ENCODE assay signal across 8 mouse cellular contexts in the genomic region with DNA sequence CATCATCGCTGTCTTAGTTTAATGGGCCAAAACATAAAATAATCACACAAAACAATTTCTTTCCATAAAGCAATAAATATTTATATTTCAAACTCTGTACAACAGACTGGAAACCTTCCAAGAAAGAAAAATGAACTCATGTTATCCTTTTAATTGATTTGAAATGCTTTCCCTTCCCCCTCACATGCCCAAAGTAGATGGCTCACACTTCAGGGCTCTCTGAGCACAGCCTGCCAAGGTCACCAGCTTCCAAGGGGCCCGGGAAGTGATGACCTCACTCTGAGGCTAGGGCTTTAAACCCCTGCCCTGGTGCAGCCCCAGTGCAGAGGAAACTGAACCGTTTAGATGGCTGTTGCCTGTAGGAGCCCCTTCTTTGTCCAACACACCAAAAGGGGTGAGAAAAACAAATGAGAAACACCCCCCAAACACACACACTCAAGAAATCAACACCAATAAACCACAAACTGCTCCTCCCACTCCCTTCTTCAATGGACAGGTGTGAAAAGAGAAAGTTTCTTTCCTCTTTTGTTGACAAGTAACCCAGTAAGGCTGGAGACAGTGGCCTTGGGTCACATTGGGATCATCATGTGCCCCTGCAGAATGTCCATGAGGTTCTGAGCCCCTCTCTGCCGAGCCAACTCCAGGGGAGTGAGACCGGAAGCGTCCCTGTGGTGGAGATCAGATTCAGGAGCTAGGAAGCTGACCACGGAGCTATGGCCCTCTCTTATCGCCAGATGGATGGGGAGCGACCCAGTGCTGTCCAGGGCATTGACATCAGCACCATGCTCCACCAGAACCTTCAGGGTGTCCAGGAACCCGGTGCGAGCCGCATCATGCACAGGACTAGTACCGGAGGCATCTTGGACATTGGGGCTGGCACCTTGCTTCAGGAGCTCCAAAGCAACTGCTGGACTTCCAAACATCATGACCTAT. TPM values are rescaled to one million over a fixed set of nuclear protein-coding genes. Genes with fewer than 3 reads are reported as not detected.
DNase-seq lines count a peak whose midpoint lies in the region; ATAC-seq and TF ChIP-seq lines count a peak whose summit lies in the region.

No protein-coding gene starts in this region.

- no peak for TF ChIP-seq CTCF in CH12.LX (conservative IDR thresholded peaks at IDR 0.05 in 1 of 2, IDR thresholded peaks at IDR 0.05 in 1 of 2; ENCODE audit: low read depth in 2 of 2, low read length in 2 of 2)
- no peak for TF ChIP-seq CTCF in midbrain, postnatal 0 days (IDR thresholded peaks at IDR 0.05)

- TF ChIP-seq EP300 in CH12.LX (IDR thresholded peaks at IDR 0.05; ENCODE audit: low read length) = no peak

- no peak for TF ChIP-seq RAD21 in CH12.LX (IDR thresholded peaks at IDR 0.05; ENCODE audit: low read depth, low read length)

- peak overlapping the region; percentile 97 for H3K27ac ChIP-seq in CH12.LX (ENCODE audit: insufficient read depth, low read depth)
- peak overlapping the region; percentile 37; the same call in 1 of the 2 replicates for H3K27ac ChIP-seq in forebrain, embryonic 11.5 days (ENCODE audit: low read depth, low read length)
- H3K27ac ChIP-seq in limb, embryonic 12.5 days = peak overlapping the region; percentile 78
- peak overlapping the region; percentile 78 for H3K27ac ChIP-seq in midbrain, postnatal 0 days (ENCODE audit: low read depth, low read length)

- H3K4me3 ChIP-seq in CH12.LX (replicated peaks in 1 of 3; ENCODE audit: low read depth in 2 of 3, low read length in 2 of 3, poor library complexity in 1 of 3) = peak overlapping the region in 1 of 3 experiments; percentile 78
- H3K4me3 ChIP-seq in forebrain, embryonic 11.5 days (ENCODE audit: low read depth, low read length) = peak overlapping the region; percentile 82
- peak overlapping the region; percentile 82 for H3K4me3 ChIP-seq in limb, embryonic 12.5 days (replicated peaks)
- H3K4me3 ChIP-seq in midbrain, postnatal 0 days (ENCODE audit: low read depth, low read length) = peak overlapping the region; percentile 54

- ATAC-seq in forebrain, embryonic 11.5 days (replicated peaks; ENCODE audit: low FRiP score) = no peak
- no peak for ATAC-seq in limb, embryonic 12.5 days (ENCODE audit: insufficient number of reproducible peaks, insufficient read depth, low FRiP score, low TSS enrichment, low read depth)
- no peak for ATAC-seq in midbrain, postnatal 0 days (ENCODE audit: low FRiP score)

- peaks cover 9 to 49% of the 10 kb centered on the region in 2 experiments for H3K4me1 ChIP-seq in CH12.LX (ENCODE audit: control insufficient read depth in 1 of 2, insufficient read depth in 2 of 2)
- H3K4me1 ChIP-seq in forebrain, embryonic 11.5 days (replicated peaks; ENCODE audit: control insufficient read depth, insufficient read depth, low read length) = peaks cover 8% of the 10 kb centered on the region
- peaks cover 26% of the 10 kb centered on the region for H3K4me1 ChIP-seq in limb, embryonic 12.5 days (replicated peaks)
- peaks cover 19% of the 10 kb centered on the region; the same call in 1 of the 2 replicates for H3K4me1 ChIP-seq in midbrain, postnatal 0 days (ENCODE audit: insufficient read depth, low read length)

- no peak overlapping the region; the same call in 1 of the 2 replicates for H3K9ac ChIP-seq in CH12.LX (ENCODE audit: insufficient read depth, low read depth)
- peak overlapping the region; percentile 50; the same call in 1 of the 2 replicates for H3K9ac ChIP-seq in forebrain, embryonic 11.5 days (ENCODE audit: low read length)
- no peak overlapping the region for H3K9ac ChIP-seq in limb, embryonic 12.5 days (replicated peaks)
- peak overlapping the region; percentile 70 for H3K9ac ChIP-seq in midbrain, postnatal 0 days (replicated peaks; ENCODE audit: low read length, poor library complexity, severe bottlenecking)

- H3K27me3 ChIP-seq in CH12.LX (replicated peaks) = peaks cover 4% of the 10 kb centered on the region
- no peaks in the 10 kb centered on the region for H3K27me3 ChIP-seq in forebrain, embryonic 11.5 days (ENCODE audit: control insufficient read depth, insufficient read depth, low read length)
- no peaks in the 10 kb centered on the region for H3K27me3 ChIP-seq in limb, embryonic 12.5 days
- no peaks in the 10 kb centered on the region for H3K27me3 ChIP-seq in midbrain, postnatal 0 days (ENCODE audit: insufficient read depth, low read length)

- in situ Hi-C loops in CH12.LX (cut with MboI; ENCODE audit: low pct_ligation_motif_present, low pct_unique_long_range_greater_than_20kb, low sequenced_read_pairs) = no loop called here

- dilution Hi-C loops in CH12.LX (cut with MboI; ENCODE audit: extremely low pct_ligation_motif_present, extremely low pct_unique_long_range_greater_than_20kb, low sequenced_read_pairs) = no loop called here

- no peaks in the 10 kb centered on the region for H3K9me3 ChIP-seq in CH12.LX (replicated peaks; ENCODE audit: low read length)
- H3K9me3 ChIP-seq in forebrain, embryonic 11.5 days (ENCODE audit: control insufficient read depth, low read length) = no peaks in the 10 kb centered on the region
- H3K9me3 ChIP-seq in limb, embryonic 12.5 days = no peaks in the 10 kb centered on the region
- no peaks in the 10 kb centered on the region for H3K9me3 ChIP-seq in midbrain, postnatal 0 days (ENCODE audit: low read length)

- WGBS in forebrain, embryonic 11.5 days = 83% methylated on average over 13 of the region's 13 CpGs
- 77% methylated on average over 13 of the region's 13 CpGs for WGBS in limb, embryonic 12.5 days
- WGBS in midbrain, postnatal 0 days = 79% methylated on average over 13 of the region's 13 CpGs

- DNase-seq in cerebellum, adult 11-12 months = peak; percentile 65
- no peak for DNase-seq in cerebellum, postnatal 4 days (ENCODE audit: low spot score in 2 of 2)
- peak; percentile 61 for DNase-seq in CH12.LX (ENCODE audit: extremely low read depth)
- DNase-seq in forebrain, embryonic 11.5 days (ENCODE audit: low spot score) = no peak
- no peak for DNase-seq in midbrain, postnatal 0 days (ENCODE audit: low spot score)
- DNase-seq in testis, postnatal 10 days (ENCODE audit: low spot score) = no peak
- DNase-seq in layer of hippocampus, adult 8-10 months (ENCODE audit: low spot score in 2 of 2) = no peak

- H3K4me2 ChIP-seq in CH12.LX (ENCODE audit: insufficient read depth, low read depth, poor library complexity, severe bottlenecking) = peak overlapping the region; percentile 18
- H3K4me2 ChIP-seq in forebrain, embryonic 11.5 days (ENCODE audit: low read depth, low read length, severe bottlenecking) = peak overlapping the region; percentile 87
- peak overlapping the region; percentile 92 for H3K4me2 ChIP-seq in limb, embryonic 12.5 days
- H3K4me2 ChIP-seq in midbrain, postnatal 0 days (ENCODE audit: low read depth, low read length, poor library complexity, severe bottlenecking) = peak overlapping the region; percentile 72

- H3K79me2 ChIP-seq in CH12.LX (replicated peaks; ENCODE audit: control insufficient read depth, extremely low read depth, insufficient read depth, poor library complexity, severe bottlenecking) = peaks cover 23% of the 10 kb centered on the region

- no peak for TF ChIP-seq POLR2A in CH12.LX (IDR thresholded peaks at IDR 0.05; ENCODE audit: low read depth, low read length)

- H3K36me3 ChIP-seq in CH12.LX (replicated peaks in 1 of 2; ENCODE audit: control insufficient read depth in 1 of 2, insufficient read depth in 1 of 2, low read length in 1 of 2) = peaks cover 18 to 29% of the 10 kb centered on the region in 2 experiments
- H3K36me3 ChIP-seq in forebrain, embryonic 11.5 days (ENCODE audit: control insufficient read depth, insufficient read depth, low read length) = peaks cover 3% of the 10 kb centered on the region; the same call in 1 of the 2 replicates
- H3K36me3 ChIP-seq in limb, embryonic 12.5 days = peaks cover 18% of the 10 kb centered on the region
- H3K36me3 ChIP-seq in midbrain, postnatal 0 days (ENCODE audit: insufficient read depth, low read length) = peaks cover 13% of the 10 kb centered on the region; the same call in 1 of the 2 replicates

RNA-seq across cellular contexts. Expression of gene Kri1, which starts 0.9 kb away (rescaled TPM):
- total RNA-seq in CH12.LX (2012; rRNA removed) (55.5 and 62.6 TPM in 2 replicates), CH12.LX (2014; rRNA removed) (28.8 and 29.0 TPM in 2 replicates)
- 57.1 and 64.9 TPM in 2 replicates for polyA plus RNA-seq in CH12.LX (2012; ENCODE audit: insufficient read length, low read depth)
- polyA plus RNA-seq in forebrain, embryonic 11.5 days (2014; fragmentation: Nextera tagmentation; extraction: Ambion mirVana) = 16.3 and 22.3 TPM in 2 replicates
- polyA plus RNA-seq in limb, embryonic 12.5 days (2016; fragmentation: Nextera tagmentation; extraction: Ambion mirVana) = 18.1 and 22.2 TPM in 2 replicates
- total RNA-seq in midbrain, postnatal 0 days (2014; rRNA removed) = 21.9 and 25.9 TPM in 2 replicates
- 11.7 and 13.0 TPM in 2 replicates for polyA plus RNA-seq in midbrain, postnatal 0 days (2015; fragmentation: Nextera tagmentation; extraction: Ambion mirVana)
- 10 to 100 TPM; 43.2 to 48.9 (median 44.5) TPM for total RNA-seq in layer of hippocampus, adult 8-10 months (2022)

RNA-seq across cellular contexts. Expression of gene Cdkn2d, which starts 2.5 kb away (rescaled TPM):
- total RNA-seq in CH12.LX (2012; rRNA removed) (9.7 and 12.6 TPM in 2 replicates), CH12.LX (2014; rRNA removed) (7.1 and 7.3 TPM in 2 replicates)
- 2.2 and 2.9 TPM in 2 replicates for polyA plus RNA-seq in CH12.LX (2012; ENCODE audit: insufficient read length, low read depth)
- polyA plus RNA-seq in forebrain, embryonic 11.5 days (2014; fragmentation: Nextera tagmentation; extraction: Ambion mirVana) = 58.6 and 60.8 TPM in 2 replicates
- polyA plus RNA-seq in limb, embryonic 12.5 days (2016; fragmentation: Nextera tagmentation; extraction: Ambion mirVana) = 46.1 and 46.9 TPM in 2 replicates
- total RNA-seq in midbrain, postnatal 0 days (2014; rRNA removed) = 93.4 and 126 TPM in 2 replicates
- polyA plus RNA-seq in midbrain, postnatal 0 days (2015; fragmentation: Nextera tagmentation; extraction: Ambion mirVana) = 141 and 146 TPM in 2 replicates
- 10 to 100 TPM; 48.8 to 61.6 (median 55.9) TPM for total RNA-seq in layer of hippocampus, adult 8-10 months (2022)

RNA-seq across cellular contexts. Expression of gene Ap1m2, which starts 23.5 kb away (rescaled TPM):
- 1.4 and 2.6 TPM in 2 replicates for total RNA-seq in CH12.LX (2012; rRNA removed)
- 0.51 TPM in 2 replicates for total RNA-seq in CH12.LX (2014; rRNA removed)
- polyA plus RNA-seq in CH12.LX (2012; ENCODE audit: insufficient read length, low read depth) = 0.29 and 0.51 TPM in 2 replicates
- polyA plus RNA-seq in forebrain, embryonic 11.5 days (2014; fragmentation: Nextera tagmentation; extraction: Ambion mirVana) = 1.4 and 2.6 TPM in 2 replicates
- 9.0 and 9.5 TPM in 2 replicates for polyA plus RNA-seq in limb, embryonic 12.5 days (2016; fragmentation: Nextera tagmentation; extraction: Ambion mirVana)
- 3.9 and 4.7 TPM in 2 replicates for total RNA-seq in midbrain, postnatal 0 days (2014; rRNA removed)
- polyA plus RNA-seq in midbrain, postnatal 0 days (2015; fragmentation: Nextera tagmentation; extraction: Ambion mirVana) = 3.1 TPM in 2 replicates
- total RNA-seq in layer of hippocampus, adult 8-10 months (2022) = 1 to 10 TPM in 3 of 4 experiments, under 1 TPM in 1; 0.35 to 2.0 (median 1.6) TPM

RNA-seq across cellular contexts. Expression of gene Atg4d, which starts 23.6 kb away (rescaled TPM):
- total RNA-seq in CH12.LX (2012; rRNA removed) (13.5 and 14.3 TPM in 2 replicates), CH12.LX (2014; rRNA removed) (10.3 and 10.9 TPM in 2 replicates)
- polyA plus RNA-seq in CH12.LX (2012; ENCODE audit: insufficient read length, low read depth) = 7.7 and 9.4 TPM in 2 replicates
- 55.7 and 57.9 TPM in 2 replicates for polyA plus RNA-seq in forebrain, embryonic 11.5 days (2014; fragmentation: Nextera tagmentation; extraction: Ambion mirVana)
- 29.8 and 34.9 TPM in 2 replicates for polyA plus RNA-seq in limb, embryonic 12.5 days (2016; fragmentation: Nextera tagmentation; extraction: Ambion mirVana)
- total RNA-seq in midbrain, postnatal 0 days (2014; rRNA removed) = 20.3 and 26.6 TPM in 2 replicates
- 26.3 and 32.6 TPM in 2 replicates for polyA plus RNA-seq in midbrain, postnatal 0 days (2015; fragmentation: Nextera tagmentation; extraction: Ambion mirVana)
- total RNA-seq in layer of hippocampus, adult 8-10 months (2022) = 10 to 100 TPM; 37.3 to 45.0 (median 38.1) TPM

RNA-seq across cellular contexts. Expression of gene Slc44a2, which starts 31.8 kb away (rescaled TPM):
- total RNA-seq in CH12.LX (2012; rRNA removed) = 27.4 and 36.5 TPM in 2 replicates
- 22.1 and 26.1 TPM in 2 replicates for total RNA-seq in CH12.LX (2014; rRNA removed)
- 52.5 and 62.9 TPM in 2 replicates for polyA plus RNA-seq in CH12.LX (2012; ENCODE audit: insufficient read length, low read depth)
- 71.0 and 76.3 TPM in 2 replicates for polyA plus RNA-seq in forebrain, embryonic 11.5 days (2014; fragmentation: Nextera tagmentation; extraction: Ambion mirVana)
- 103 and 110 TPM in 2 replicates for polyA plus RNA-seq in limb, embryonic 12.5 days (2016; fragmentation: Nextera tagmentation; extraction: Ambion mirVana)
- total RNA-seq in midbrain, postnatal 0 days (2014; rRNA removed) = 58.5 and 70.7 TPM in 2 replicates
- polyA plus RNA-seq in midbrain, postnatal 0 days (2015; fragmentation: Nextera tagmentation; extraction: Ambion mirVana) = 47.1 and 52.0 TPM in 2 replicates
- 10 to 100 TPM; 55.2 to 74.2 (median 64.7) TPM for total RNA-seq in layer of hippocampus, adult 8-10 months (2022)

Comparison
In these comparisons a context has a peak if more than half of its experiments do, and no peak if none do; other contexts are left out.
1. DNase-seq: peak in cerebellum, adult 11-12 months (single experiment) and CH12.LX (single experiment); none in cerebellum, postnatal 4 days (0 of 2), forebrain, embryonic 11.5 days (single experiment), midbrain, postnatal 0 days (single experiment), testis, postnatal 10 days (single experiment) and layer of hippocampus, adult 8-10 months (0 of 2).
2. H3K27ac ChIP-seq: peak in every context shown above with its lines; median percentile 97 in CH12.LX; 78 in limb, embryonic 12.5 days; 78 in midbrain, postnatal 0 days; 37 in forebrain, embryonic 11.5 days.
3. H3K4me2 ChIP-seq: peak in every context shown above with its lines; median percentile 92 in limb, embryonic 12.5 days; 87 in forebrain, embryonic 11.5 days; 72 in midbrain, postnatal 0 days; 18 in CH12.LX.
4. H3K9ac ChIP-seq: peak in forebrain, embryonic 11.5 days (single experiment) and midbrain, postnatal 0 days (single experiment); none in CH12.LX (single experiment) and limb, embryonic 12.5 days (single experiment).
5. RNA of gene Cdkn2d, which starts 2.5 kb away (polyA plus RNA-seq): 141 to 146 TPM in midbrain, postnatal 0 days, 58.6 to 60.8 TPM in forebrain, embryonic 11.5 days and 46.1 to 46.9 TPM in limb, embryonic 12.5 days; 2.2 to 2.9 TPM in CH12.LX; every median in the first group is over 10 times any median in the second.